7 mouse cellular contexts compared by ENCODE assay signal in the genomic region with DNA sequence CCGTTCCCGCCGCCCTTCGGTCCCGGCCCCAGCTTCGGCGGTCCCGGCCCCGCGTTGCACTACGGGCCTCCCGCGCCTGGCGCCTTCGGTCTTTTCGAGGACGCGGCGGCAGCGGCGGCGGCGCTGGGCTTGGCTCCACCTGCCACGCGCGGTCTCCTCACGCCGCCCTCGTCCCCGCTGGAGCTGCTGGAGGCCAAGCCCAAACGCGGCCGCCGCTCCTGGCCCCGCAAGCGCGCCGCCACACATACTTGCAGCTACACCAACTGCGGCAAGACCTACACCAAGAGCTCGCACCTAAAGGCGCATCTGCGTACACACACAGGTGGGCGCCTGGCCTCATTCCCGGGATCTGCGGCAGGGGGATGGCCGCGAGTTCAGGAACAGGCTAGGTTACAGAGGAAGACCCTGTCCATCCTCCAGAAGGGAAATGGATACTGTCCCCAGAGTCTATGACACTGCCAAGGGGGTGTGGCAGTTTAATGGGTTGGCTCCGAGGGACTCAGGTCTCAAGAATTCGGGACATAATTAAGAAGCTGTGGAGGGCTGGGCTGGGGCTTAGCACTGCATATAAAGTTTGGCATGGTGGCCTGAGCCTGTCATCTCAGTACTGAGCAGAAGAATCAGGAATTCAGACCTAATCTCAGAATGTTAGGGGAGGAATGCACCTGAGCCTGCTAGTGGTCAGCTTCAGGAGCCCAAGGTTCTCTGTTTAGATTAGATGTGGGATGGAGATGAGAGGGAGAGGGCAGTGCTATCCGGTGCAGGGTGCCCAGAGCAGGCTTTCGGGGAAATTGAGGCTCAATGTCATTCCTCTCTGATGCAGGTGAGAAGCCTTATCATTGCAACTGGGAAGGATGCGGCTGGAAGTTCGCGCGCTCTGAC. TPM values are rescaled to one million over a fixed set of nuclear protein-coding genes. Genes with fewer than 3 reads are reported as not detected.
A peak's percentile ranks its signal among the peaks of the same experiment; 100 is the strongest.
DNase-seq lines count a peak whose midpoint lies in the region; ATAC-seq lines count a peak whose summit lies in the region.

No protein-coding gene starts in this region.

- H3K4me3 ChIP-seq in heart, embryonic 16.5 days (ENCODE audit: low read length), result peak overlapping the region; percentile 71
- H3K4me3 ChIP-seq in limb, embryonic 13.5 days, result peak overlapping the region; percentile 63

- H3K27ac ChIP-seq in heart, embryonic 16.5 days (ENCODE audit: low read length), result peak overlapping the region; percentile 85
- H3K27ac ChIP-seq in limb, embryonic 13.5 days, result no peak overlapping the region

- peaks cover 33% of the 10 kb centered on the region for H3K4me1 ChIP-seq in heart, embryonic 16.5 days (ENCODE audit: control insufficient read depth, insufficient read depth, low read length)
- peaks cover 23% of the 10 kb centered on the region for H3K4me1 ChIP-seq in limb, embryonic 13.5 days

- H3K4me2 ChIP-seq in heart, embryonic 16.5 days (ENCODE audit: low read depth, low read length), result peak overlapping the region; percentile 94
- peak overlapping the region; percentile 90 for H3K4me2 ChIP-seq in limb, embryonic 13.5 days (replicated peaks)

- WGBS in heart, embryonic 16.5 days, result 7% methylated on average over 55 of the region's 55 CpGs
- WGBS in limb, embryonic 13.5 days, result 8% methylated on average over 40 of the region's 55 CpGs

- DNase-seq in right cerebral cortex, postnatal 4 days, result peak; percentile 20
- no peak for DNase-seq in right cerebral cortex, postnatal 25 days
- DNase-seq in embryo, embryonic 10.5 days (ENCODE audit: low spot score), result peak; percentile 16
- DNase-seq in naive thymus-derived CD4-positive, alpha-beta T cell, adult 2 months (ENCODE audit: low read depth), result peak; percentile 79

- H3K9ac ChIP-seq in heart, embryonic 16.5 days (ENCODE audit: low read length), result peak overlapping the region; percentile 85
- peak overlapping the region; percentile 74 for H3K9ac ChIP-seq in limb, embryonic 13.5 days

- H3K27me3 ChIP-seq in heart, embryonic 16.5 days (ENCODE audit: control insufficient read depth, insufficient read depth, low read length), result no peaks in the 10 kb centered on the region
- H3K27me3 ChIP-seq in limb, embryonic 13.5 days, result peaks cover 53% of the 10 kb centered on the region

- H3K36me3 ChIP-seq in heart, embryonic 16.5 days (ENCODE audit: control insufficient read depth, insufficient read depth), result 0 out of 2 replicates have a peak, but pooled peaks cover 3% of the 10 kb centered on the region
- H3K36me3 ChIP-seq in limb, embryonic 13.5 days, result no peaks in the 10 kb centered on the region

- no peak for ATAC-seq in heart, embryonic 16.5 days (replicated peaks; ENCODE audit: extremely low read depth, insufficient read depth, low FRiP score)
- no peak for ATAC-seq in limb, embryonic 13.5 days (ENCODE audit: low FRiP score, low read depth)
- no peak for ATAC-seq in granulocyte monocyte progenitor cell, adult 5-6 weeks (replicated peaks; ENCODE audit: poor library complexity, severe bottlenecking)

- no peaks in the 10 kb centered on the region for H3K9me3 ChIP-seq in heart, embryonic 16.5 days (replicated peaks; ENCODE audit: control insufficient read depth, low read length)
- H3K9me3 ChIP-seq in limb, embryonic 13.5 days, result no peaks in the 10 kb centered on the region

RNA-seq across cellular contexts. Expression of a gene that starts 1.3 kb away (rescaled TPM):
- 14.8 and 15.3 TPM in 2 replicates for polyA plus RNA-seq in heart, embryonic 16.5 days (2015; fragmentation: Nextera tagmentation; extraction: Ambion mirVana)
- 7.9 and 8.9 TPM in 2 replicates for polyA plus RNA-seq in limb, embryonic 13.5 days (2015; fragmentation: Nextera tagmentation; extraction: Ambion mirVana)
- 1.9 and 5.5 TPM in 2 replicates for total RNA-seq in granulocyte monocyte progenitor cell, adult 5-6 weeks (2014; fragmentation: Nextera tagmentation)
- total RNA-seq in granulocyte monocyte progenitor cell, adult 5-6 weeks (2017), result 2.8 and 3.2 TPM in 2 replicates

RNA-seq across cellular contexts. Expression of a gene that starts 15.1 kb away (rescaled TPM):
- polyA plus RNA-seq in heart, embryonic 16.5 days (2015; fragmentation: Nextera tagmentation; extraction: Ambion mirVana), result 15.0 and 30.4 TPM in 2 replicates
- polyA plus RNA-seq in limb, embryonic 13.5 days (2015; fragmentation: Nextera tagmentation; extraction: Ambion mirVana), result 31.7 TPM in 2 replicates
- 29.7 and 33.2 TPM in 2 replicates for total RNA-seq in granulocyte monocyte progenitor cell, adult 5-6 weeks (2014; fragmentation: Nextera tagmentation)
- total RNA-seq in granulocyte monocyte progenitor cell, adult 5-6 weeks (2017), result 67.4 and 74.9 TPM in 2 replicates
